Mouse (Mus musculus) limb, embryonic 11.5 days (tissue): ENCODE results near the gene Bst1. TPM values are rescaled to one million over a fixed set of nuclear protein-coding genes. Genes with fewer than 3 reads are reported as not detected.

Source experiments
- ATAC-seq: fragments of 200-750 bp; cut with Nextera tagmentation; 2 replicates; pipeline ENCODE4 v1.8.0; 2017; ENCODE audit warnings: low read depth; ENCODE audit not compliant: insufficient number of reproducible peaks, low FRiP score, low TSS enrichment
- DNase-seq: peaks from one replicate; pipeline ENCODE4 v3.0.0-alpha.2; 2015; ENCODE audit warnings: low spot score
- H3K27ac ChIP-seq: fragments of 300-500 bp; sonication (generic); replicated peaks from 2 replicates; pipeline ENCODE4 v1.5.1; 2014; ENCODE audit warnings: low read depth, mild to moderate bottlenecking, low read length
- H3K27me3 ChIP-seq: fragments of 300-500 bp; sonication (generic); 2 replicates; pipeline ENCODE4 v1.6.1; 2014; ENCODE audit warnings: mild to moderate bottlenecking, low read length, mixed read lengths; ENCODE audit not compliant: control insufficient read depth, insufficient read depth
- H3K36me3 ChIP-seq: fragments of 300-500 bp; sonication (generic); 2 replicates; pipeline ENCODE4 v1.6.1; 2014; ENCODE audit warnings: mild to moderate bottlenecking, low read length, moderate library complexity, mixed read lengths; ENCODE audit not compliant: control insufficient read depth, insufficient read depth
- H3K4me1 ChIP-seq: fragments of 300-500 bp; sonication (generic); 2 replicates; pipeline ENCODE4 v1.6.1; 2014; ENCODE audit warnings: low read length, mixed read lengths; ENCODE audit not compliant: control insufficient read depth, insufficient read depth
- H3K4me2 ChIP-seq: fragments of 300-500 bp; sonication (generic); 2 replicates; pipeline ENCODE4 v1.6.1; 2014; ENCODE audit warnings: low read depth, mild to moderate bottlenecking, moderate library complexity; ENCODE audit not compliant: severe bottlenecking
- H3K4me3 ChIP-seq: fragments of 300-500 bp; sonication (generic); 2 replicates; pipeline ENCODE4 v1.5.1; 2014; ENCODE audit warnings: low read depth, low read length
- H3K9ac ChIP-seq: fragments of 300-500 bp; sonication (generic); 2 replicates; pipeline ENCODE4 v1.6.1; 2014; ENCODE audit warnings: mild to moderate bottlenecking, low read length
- H3K9me3 ChIP-seq: fragments of 300-500 bp; sonication (generic); 2 replicates; pipeline ENCODE4 v1.6.1; 2016; ENCODE audit warnings: low read length; ENCODE audit not compliant: control insufficient read depth
- WGBS: fragments of 180-500 bp; shearing (Covaris S2); extraction: QIAGEN DNeasy Blood & Tissue Kit; methylation state at CpG from one replicate; pipeline ENCODE4 v1.1.7; 2014; 5-methylcytosine and 5-hydroxymethylcytosine counted together
- polyA plus RNA-seq: library from polyadenylated mRNA; unstranded; fragments of >200 nt; fragmentation: Nextera tagmentation; extraction: Ambion mirVana; gene quantifications from 2 replicates; pipeline ENCODE4 v1.2.1, GENCODE M21; 2014

Bst1 gene
- polyA plus RNA-seq, 1 experiment from 2014 or later = not detected

- WGBS = 78% methylated on average over 3 of the region's 3 CpGs
Observed at GRCm38 (mm10) chr5:43842576-43843155, 24.0 kb downstream of the Bst1 start.

DNA sequence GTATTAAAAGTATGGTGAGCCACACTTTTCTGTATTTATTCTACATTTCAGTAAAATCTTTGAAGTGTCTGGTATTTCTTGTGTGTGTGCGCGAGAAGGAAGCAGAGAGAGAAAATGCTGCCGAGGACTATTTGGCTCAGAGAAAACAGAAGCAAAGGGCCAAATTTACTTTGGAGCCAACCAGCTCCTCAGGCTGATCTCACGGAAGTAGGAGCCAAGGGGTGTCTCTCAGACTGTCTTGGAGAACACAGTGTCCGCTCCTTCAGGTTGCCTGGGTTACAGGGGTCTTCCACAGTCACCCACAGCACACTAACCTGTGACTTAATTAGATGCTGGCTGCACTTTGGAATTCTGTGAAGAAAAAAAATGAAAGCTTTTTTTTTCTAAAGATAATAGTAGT is 26.4 kb downstream of the Bst1 start:
- Histone ChIP-seq H3K36me3 (no peaks in the 10 kb centered on the region), H3K27me3 (no peaks in the 10 kb centered on the region), H3K9ac (no peak overlapping the region), H3K9me3 (no peaks in the 10 kb centered on the region; the same call in 1 of the 2 replicates), H3K4me2 (no peak overlapping the region), H3K4me1 (no peaks in the 10 kb centered on the region), H3K4me3 (no peak overlapping the region), H3K27ac (no peak overlapping the region)
- no peak for DNase-seq
- WGBS = 92% methylated on average over 5 of the region's 5 CpGs
- ATAC-seq = no peak

More at GRCm38 (mm10) chr5:43842576-43843155, 24.0 kb downstream of the Bst1 start:
- no peak overlapping the region for H3K4me2 ChIP-seq
- no peak overlapping the region for H3K27ac ChIP-seq
- no peak for ATAC-seq
- no peaks in the 10 kb centered on the region for H3K27me3 ChIP-seq
- no peak overlapping the region for H3K4me3 ChIP-seq
- no peak for DNase-seq
- no peaks in the 10 kb centered on the region for H3K4me1 ChIP-seq
- H3K36me3 ChIP-seq = no peaks in the 10 kb centered on the region
- no peaks in the 10 kb centered on the region; the same call in 1 of the 2 replicates for H3K9me3 ChIP-seq
- H3K9ac ChIP-seq = no peak overlapping the region

GRCm38 (mm10) chr5:43845646-43846045 is 27.0 kb downstream of the Bst1 start:
- H3K27ac ChIP-seq = no peak overlapping the region
- H3K36me3 ChIP-seq = no peaks in the 10 kb centered on the region
- H3K4me2 ChIP-seq = no peak overlapping the region
- H3K9me3 ChIP-seq = no peaks in the 10 kb centered on the region; the same call in 1 of the 2 replicates
- no peaks in the 10 kb centered on the region for H3K27me3 ChIP-seq
- WGBS = 69% methylated on average over 1 of the region's 1 CpGs
- no peak for ATAC-seq
- DNase-seq = no peak
- no peaks in the 10 kb centered on the region for H3K4me1 ChIP-seq
- H3K9ac ChIP-seq = no peak overlapping the region
- no peak overlapping the region for H3K4me3 ChIP-seq

DNA sequence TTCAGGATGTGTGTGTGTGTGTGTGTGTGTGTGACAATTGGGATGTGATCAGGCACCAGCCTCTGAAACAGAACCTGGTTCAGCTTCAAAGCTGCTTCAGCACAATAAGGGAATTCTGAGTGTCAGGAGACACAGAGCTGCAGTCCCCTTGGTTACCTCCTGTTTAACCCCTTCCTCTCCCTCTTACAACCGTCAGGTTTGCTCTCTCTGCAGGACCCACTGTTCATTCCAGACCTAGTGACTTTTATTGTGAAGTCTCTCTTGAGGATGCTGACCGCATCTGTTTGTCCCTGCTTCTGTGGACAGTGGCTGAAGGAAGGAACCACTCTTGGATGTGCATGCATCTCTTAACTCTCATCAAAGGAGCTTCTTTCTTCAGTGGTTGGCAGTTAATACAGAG is 27.5 kb downstream of the Bst1 start:
- no peaks in the 10 kb centered on the region for H3K4me1 ChIP-seq
- H3K4me2 ChIP-seq = no peak overlapping the region
- WGBS = 13% methylated on average over 2 of the region's 2 CpGs
- no peak for ATAC-seq
- no peak overlapping the region for H3K4me3 ChIP-seq
- H3K27ac ChIP-seq = no peak overlapping the region
- H3K27me3 ChIP-seq = no peaks in the 10 kb centered on the region
- H3K9ac ChIP-seq = no peak overlapping the region
- DNase-seq = no peak
- H3K36me3 ChIP-seq = no peaks in the 10 kb centered on the region
- H3K9me3 ChIP-seq = no peaks in the 10 kb centered on the region; the same call in 1 of the 2 replicates

GRCm38 (mm10) chr5:43847555-43847954 is 28.9 kb downstream of the Bst1 start:
- H3K4me2 ChIP-seq = no peak overlapping the region
- H3K27me3 ChIP-seq = no peaks in the 10 kb centered on the region
- ATAC-seq (no peak), DNase-seq (no peak)
- no peak overlapping the region for H3K27ac ChIP-seq
- H3K4me3 ChIP-seq = no peak overlapping the region
- H3K9ac ChIP-seq = no peak overlapping the region
- no peaks in the 10 kb centered on the region for H3K4me1 ChIP-seq
- H3K9me3 ChIP-seq = no peaks in the 10 kb centered on the region; the same call in 1 of the 2 replicates
- no peaks in the 10 kb centered on the region for H3K36me3 ChIP-seq

- Histone ChIP-seq H3K4me2 (no peak overlapping the region), H3K27ac (no peak overlapping the region), H3K27me3 (no peaks in the 10 kb centered on the region), H3K4me3 (no peak overlapping the region), H3K9me3 (no peaks in the 10 kb centered on the region; the same call in 1 of the 2 replicates), H3K36me3 (no peaks in the 10 kb centered on the region), H3K4me1 (no peaks in the 10 kb centered on the region), H3K9ac (no peak overlapping the region)
- ATAC-seq (no peak), DNase-seq (no peak)
- 87% methylated on average over 3 of the region's 3 CpGs for WGBS
Observed at GRCm38 (mm10) chr5:43848275-43848674, 29.6 kb downstream of the Bst1 start.

DNA sequence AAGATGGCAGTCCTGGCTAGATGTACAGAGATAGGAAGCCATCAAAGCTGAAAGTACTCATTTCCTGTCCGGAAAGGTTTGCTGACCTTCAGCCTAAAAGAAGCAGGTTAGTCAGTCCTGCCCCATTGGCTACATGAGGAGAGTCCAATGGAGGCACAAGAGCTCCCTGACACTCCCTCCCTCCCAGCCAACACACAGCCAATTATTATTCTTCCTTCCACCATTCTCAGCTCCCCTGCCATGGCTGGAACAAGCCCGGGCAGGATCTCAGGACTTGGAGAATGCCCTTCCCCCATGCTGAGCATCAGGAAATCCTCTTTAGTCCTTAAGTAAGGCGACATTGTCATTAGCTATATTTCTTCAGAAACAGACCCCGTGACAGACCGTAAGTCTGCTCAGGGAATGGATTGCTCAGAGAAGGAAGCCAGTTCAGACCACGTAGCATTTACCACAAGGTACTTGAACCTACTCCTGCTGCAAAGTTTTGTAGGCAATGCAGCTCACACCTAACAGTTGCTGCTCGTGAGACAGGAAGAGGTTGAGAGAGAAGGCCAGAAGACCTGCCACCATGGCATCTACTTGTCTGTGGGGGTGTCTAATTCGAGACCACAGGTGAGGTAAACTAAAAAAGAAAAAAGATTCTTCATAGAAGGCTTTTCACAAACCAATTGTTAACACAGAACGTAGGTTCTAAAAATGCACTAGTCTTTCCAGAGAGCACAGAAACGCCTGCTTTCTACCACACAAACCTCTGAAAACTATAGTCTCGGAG is 34.6 kb downstream of the Bst1 start:
- DNase-seq = no peak
- WGBS = 77% methylated on average over 11 of the region's 11 CpGs
- no peak overlapping the region for H3K27ac ChIP-seq
- no peak overlapping the region for H3K4me3 ChIP-seq
- no peak overlapping the region for H3K4me2 ChIP-seq
- H3K4me1 ChIP-seq = no peaks in the 10 kb centered on the region
- no peaks in the 10 kb centered on the region for H3K9me3 ChIP-seq
- no peak for ATAC-seq
- no peak overlapping the region for H3K9ac ChIP-seq
- H3K27me3 ChIP-seq = no peaks in the 10 kb centered on the region
- H3K36me3 ChIP-seq = no peaks in the 10 kb centered on the region

- H3K9ac ChIP-seq = no peak overlapping the region
- H3K4me3 ChIP-seq = no peak overlapping the region
- no peaks in the 10 kb centered on the region for H3K36me3 ChIP-seq
- no peak overlapping the region for H3K27ac ChIP-seq
- DNase-seq = no peak
- H3K9me3 ChIP-seq = no peaks in the 10 kb centered on the region
- no peaks in the 10 kb centered on the region for H3K4me1 ChIP-seq
- no peak overlapping the region for H3K4me2 ChIP-seq
- 87% methylated on average over 7 of the region's 7 CpGs for WGBS
- ATAC-seq = no peak
- no peaks in the 10 kb centered on the region for H3K27me3 ChIP-seq
Observed at GRCm38 (mm10) chr5:43853868-43854488, 35.3 kb downstream of the Bst1 start.
